Mouse (Mus musculus): ENCODE measurements around the gene Kcnk10.

DNA sequence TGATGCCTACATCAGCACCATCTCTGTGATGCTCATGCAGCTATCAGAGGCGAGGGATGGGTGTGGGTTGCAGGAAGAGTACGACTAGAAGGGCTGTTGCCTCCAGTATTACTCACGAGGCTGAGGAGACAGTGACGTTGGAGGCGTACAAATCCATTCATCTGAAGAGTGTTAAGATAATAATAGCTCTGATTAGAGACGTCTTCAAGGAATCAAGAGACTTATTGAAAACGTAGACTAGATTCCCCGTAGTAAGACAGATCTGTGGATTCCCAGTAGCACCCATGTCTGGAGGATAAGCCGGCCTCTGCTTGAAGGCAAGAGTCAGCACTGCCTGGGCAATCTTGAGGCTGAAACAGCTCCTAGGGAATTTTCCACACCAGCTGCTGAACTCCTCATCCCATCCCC, 42.6 kb downstream of the Kcnk10 start:
- TF ChIP-seq CTCF (IDR thresholded peaks at IDR 0.05; ENCODE audit: borderline replicate concordance, insufficient read depth, low read depth, low read length), result no peak
- TF ChIP-seq POLR2A (IDR thresholded peaks at IDR 0.05; ENCODE audit: borderline replicate concordance, insufficient read depth, low read length), result no peak
